Mouse (Mus musculus): Measurements from ENCODE around the gene Xrcc4.
"Not testable (repeated sequence)": the region's sequence is repeated elsewhere in the genome, so short reads cannot be mapped to it uniquely, and the experiment has no call there.

Gene Xrcc4

GRCm38 (mm10) chr13:89814543-89814942 is 274.9 kb downstream of the Xrcc4 start:
- no peak for DNase-seq (ENCODE audit: low read depth, low spot score)

GRCm38 (mm10) chr13:89812169-89812568 is 277.2 kb downstream of the Xrcc4 start:
- DNase-seq (ENCODE audit: low read depth, low spot score): no peak

- DNase-seq (ENCODE audit: low read depth, low spot score): no peak
Measured at GRCm38 (mm10) chr13:89809024-89809423, 280.4 kb downstream of the Xrcc4 start.

- no peak for DNase-seq (ENCODE audit: low read depth, low spot score)
Measured at GRCm38 (mm10) chr13:89801901-89802300, 287.5 kb downstream of the Xrcc4 start.

GRCm38 (mm10) chr13:89797721-89798120 is 291.7 kb downstream of the Xrcc4 start:
- DNase-seq (ENCODE audit: low read depth, low spot score): no peak

- no peak for DNase-seq (ENCODE audit: low read depth, low spot score)
Measured at GRCm38 (mm10) chr13:89791475-89791874, 297.9 kb downstream of the Xrcc4 start.

GRCm38 (mm10) chr13:89782886-89783285 is 306.5 kb downstream of the Xrcc4 start:
- no peak for DNase-seq (ENCODE audit: low read depth, low spot score)

- no peak for DNase-seq (ENCODE audit: low read depth, low spot score)
Measured at GRCm38 (mm10) chr13:89780276-89780675, 309.1 kb downstream of the Xrcc4 start.

- DNase-seq (ENCODE audit: low read depth, low spot score): peak; percentile 32
Measured at GRCm38 (mm10) chr13:89779208-89779911, 310.0 kb downstream of the Xrcc4 start.

- DNase-seq (ENCODE audit: low read depth, low spot score): no peak
Measured at GRCm38 (mm10) chr13:89777764-89778163, 311.6 kb downstream of the Xrcc4 start.

- no peak for DNase-seq (ENCODE audit: low read depth, low spot score)
Measured at GRCm38 (mm10) chr13:89777146-89777545, 312.3 kb downstream of the Xrcc4 start.

GRCm38 (mm10) chr13:89766551-89766950 is 322.9 kb downstream of the Xrcc4 start:
- no peak for DNase-seq (ENCODE audit: low read depth, low spot score)

- no peak for DNase-seq (ENCODE audit: low read depth, low spot score)
Measured at GRCm38 (mm10) chr13:89765966-89766365, 323.4 kb downstream of the Xrcc4 start.

GRCm38 (mm10) chr13:89762339-89762738 is 327.1 kb downstream of the Xrcc4 start:
- no peak for DNase-seq (ENCODE audit: low read depth, low spot score)

- DNase-seq (ENCODE audit: low read depth, low spot score): no peak
Measured at GRCm38 (mm10) chr13:89756347-89756746, 333.1 kb downstream of the Xrcc4 start.

GRCm38 (mm10) chr13:89750562-89750961 is 338.8 kb downstream of the Xrcc4 start:
- not testable (repeated sequence) for DNase-seq (ENCODE audit: low read depth, low spot score)

GRCm38 (mm10) chr13:89743201-89743600 is 346.2 kb downstream of the Xrcc4 start:
- DNase-seq (ENCODE audit: low read depth, low spot score): no peak

GRCm38 (mm10) chr13:89742686-89743200 is 346.7 kb downstream of the Xrcc4 start:
- DNase-seq (ENCODE audit: low read depth, low spot score): no peak

GRCm38 (mm10) chr13:89741766-89742685 is 347.4 kb downstream of the Xrcc4 start, which contains the start of gene Vcan:
Gene Vcan (minus strand): TSS chr13:89742509.
- DNase-seq (ENCODE audit: low read depth, low spot score): no peak

- DNase-seq (ENCODE audit: low read depth, low spot score): no peak
Measured at GRCm38 (mm10) chr13:89741116-89741551, 348.3 kb downstream of the Xrcc4 start.

- DNase-seq (ENCODE audit: low read depth, low spot score): no peak
Measured at GRCm38 (mm10) chr13:89740243-89741115, 348.9 kb downstream of the Xrcc4 start.
